Mouse (Mus musculus) hindbrain, embryonic 14.5 days (tissue): ENCODE measurements around the gene Scml2. TPM values are rescaled to one million over a fixed set of nuclear protein-coding genes. Genes with fewer than 3 reads are reported as not detected.
"Not testable (repeated sequence)": the region's sequence is repeated elsewhere in the genome, so short reads cannot be mapped to it uniquely, and the experiment has no call there.

Experiments used
- ATAC-seq: fragments of 200-750 bp; cut with Nextera tagmentation; 2 replicates; pipeline ENCODE4 v1.8.0; 2017; ENCODE audit warnings: moderate number of reproducible peaks, mild to moderate bottlenecking, moderate TSS enrichment, moderate library complexity; ENCODE audit not compliant: low FRiP score
- DNase-seq: peaks from one replicate; pipeline ENCODE4 v3.0.0-alpha.2; 2015; ENCODE audit warnings: low spot score
- H3K27ac ChIP-seq: fragments of 300-500 bp; sonication (generic); 2 replicates; pipeline ENCODE4 v1.5.1; 2014; ENCODE audit warnings: mild to moderate bottlenecking, moderate library complexity
- H3K27me3 ChIP-seq: fragments of 300-500 bp; sonication (generic); 2 replicates; pipeline ENCODE4 v1.6.1; 2014; ENCODE audit warnings: mild to moderate bottlenecking, low read length, mixed read lengths; ENCODE audit not compliant: control insufficient read depth, insufficient read depth
- H3K36me3 ChIP-seq: fragments of 300-500 bp; sonication (generic); replicated peaks from 2 replicates; pipeline ENCODE4 v1.6.1; 2014; ENCODE audit not compliant: control insufficient read depth, insufficient read depth
- H3K4me1 ChIP-seq: fragments of 300-500 bp; sonication (generic); replicated peaks from 2 replicates; pipeline ENCODE4 v1.6.1; 2014; ENCODE audit warnings: antibody characterized with exemption, low read length, mixed read lengths; ENCODE audit not compliant: control insufficient read depth, insufficient read depth
- H3K4me2 ChIP-seq: fragments of 300-500 bp; sonication (generic); replicated peaks from 2 replicates; pipeline ENCODE4 v1.6.1; 2014; ENCODE audit warnings: mild to moderate bottlenecking, moderate library complexity
- H3K4me3 ChIP-seq: fragments of 300-500 bp; sonication (generic); replicated peaks from 2 replicates; pipeline ENCODE4 v1.5.1; 2014; ENCODE audit warnings: mild to moderate bottlenecking, low read length
- H3K9ac ChIP-seq: fragments of 300-500 bp; sonication (generic); 2 replicates; pipeline ENCODE4 v1.6.1; 2014
- H3K9me3 ChIP-seq: fragments of 300-500 bp; sonication (generic); 2 replicates; pipeline ENCODE4 v1.6.1; 2016; ENCODE audit warnings: low read length; ENCODE audit not compliant: control insufficient read depth
- WGBS: fragments of 180-500 bp; shearing (Covaris S2); extraction: QIAGEN DNeasy Blood & Tissue Kit; methylation state at CpG from one replicate; pipeline ENCODE4 v1.1.7; 2014; 5-methylcytosine and 5-hydroxymethylcytosine counted together
- polyA plus RNA-seq: library from polyadenylated mRNA; unstranded; fragments of >200 nt; fragmentation: Nextera tagmentation; extraction: Ambion mirVana; gene quantifications from 2 replicates; pipeline ENCODE4 v1.2.1, GENCODE M21; 2014

The Scml2 gene
- 3.2 and 3.5 TPM in 2 replicates for polyA plus RNA-seq

- H3K4me2 ChIP-seq, H3K4me3 ChIP-seq, H3K9ac ChIP-seq, H3K36me3 ChIP-seq, ATAC-seq, H3K27ac ChIP-seq, H3K9me3 ChIP-seq, DNase-seq, H3K4me1 ChIP-seq, H3K27me3 ChIP-seq: not testable (repeated sequence)
- WGBS: 100% methylated on average over 2 of the region's 14 CpGs
Measured at GRCm38 (mm10) chrX:161116893-161117292, at the start of gene Scml2. TSS of gene Scml2 (plus strand) at chrX:161117193.

- not testable (repeated sequence) for H3K4me1 ChIP-seq, H3K4me2 ChIP-seq, H3K4me3 ChIP-seq, DNase-seq, ATAC-seq, H3K27ac ChIP-seq, H3K36me3 ChIP-seq, H3K9me3 ChIP-seq, H3K9ac ChIP-seq, H3K27me3 ChIP-seq
- WGBS: 87% methylated on average over 6 of the region's 6 CpGs
Measured at GRCm38 (mm10) chrX:161075576-161075975, 41.4 kb upstream of the Scml2 start.

GRCm38 (mm10) chrX:161162314-161163068 lies 45.5 kb downstream of the Scml2 start:
- peak; percentile 96 for ATAC-seq
- H3K36me3 ChIP-seq: no peaks in the 10 kb centered on the region

GRCm38 (mm10) chrX:161163069-161163416 lies 46.0 kb downstream of the Scml2 start:
- no peak overlapping the region for H3K27ac ChIP-seq
- H3K9ac ChIP-seq: peak overlapping the region; percentile 65
- peak overlapping the region; percentile 50 for H3K4me3 ChIP-seq
- no peaks in the 10 kb centered on the region for H3K4me1 ChIP-seq
- no peaks in the 10 kb centered on the region for H3K36me3 ChIP-seq
- ATAC-seq (peak; percentile 71), DNase-seq (no peak)
- H3K4me2 ChIP-seq: peak overlapping the region; percentile 64
- H3K9me3 ChIP-seq: no peaks in the 10 kb centered on the region
- 13% methylated on average over 6 of the region's 6 CpGs for WGBS
- peaks cover 17% of the 10 kb centered on the region for H3K27me3 ChIP-seq

More at GRCm38 (mm10) chrX:161162314-161163068, 45.5 kb downstream of the Scml2 start:
- WGBS: 17% methylated on average over 22 of the region's 22 CpGs
- Histone ChIP-seq H3K4me2 (peak overlapping the region; percentile 64), H3K4me3 (peak overlapping the region; percentile 50), H3K4me1 (no peaks in the 10 kb centered on the region), H3K9me3 (no peaks in the 10 kb centered on the region), H3K27me3 (peaks cover 17% of the 10 kb centered on the region), H3K27ac (no peak overlapping the region), H3K9ac (peak overlapping the region; percentile 65)
- peak; percentile 34 for DNase-seq

GRCm38 (mm10) chrX:161287156-161287555 lies 170.2 kb downstream of the Scml2 start, which contains the start of gene Gm15262:
TSS of gene Gm15262 (plus strand) at chrX:161287456.
- not testable (repeated sequence) for H3K4me2 ChIP-seq, ATAC-seq, H3K9me3 ChIP-seq, DNase-seq, H3K4me1 ChIP-seq, H3K27me3 ChIP-seq, H3K36me3 ChIP-seq, H3K9ac ChIP-seq, H3K27ac ChIP-seq, H3K4me3 ChIP-seq
- WGBS: 82% methylated on average over 2 of the region's 2 CpGs

Other genes with a start within 250 kb of the Scml2 start
- gene Gja6, start 210.1 kb upstream of the Scml2 start, polyA plus RNA-seq: 0.10 and 0.12 TPM in 2 replicates
- 5.7 and 6.1 TPM in 2 replicates for gene Cdkl5, start 122.5 kb upstream of the Scml2 start, polyA plus RNA-seq
- not detected in 2 replicates for gene Gm15262, start 170.3 kb downstream of the Scml2 start, polyA plus RNA-seq